Comparison of ENCODE assay signal across 14 mouse cellular contexts in genomic region chr4:120713856-120714497, GRCm38 (mm10). TPM values are rescaled to one million over a fixed set of nuclear protein-coding genes. Genes with fewer than 3 reads are reported as not detected.
DNase-seq lines count a peak whose midpoint lies in the region; ATAC-seq and TF ChIP-seq lines count a peak whose summit lies in the region.
"Had no signal": no experiment of that assay in that cellular context is flagged by ENCODE, and none has a peak within 500 bp of the region (broad histone marks: within the 10 kb centered on the region; RNA-seq: fewer than 3 reads in every experiment).

No protein-coding gene starts in this region.

- H3K9me3 ChIP-seq in hindbrain, postnatal 0 days (ENCODE audit: low read length) = no peaks in the 10 kb centered on the region

- intact Hi-C loops in gastrocnemius, postnatal 14 days (cut with DNase I; ENCODE audit: low total_unique reads) = no loop called here
- intact Hi-C loops in left cerebral cortex, postnatal 4 days (cut with DNase I) = no loop called here
- intact Hi-C loops in left cerebral cortex, postnatal 36 days (cut with DNase I) = no loop called here

- peak overlapping the region; percentile 41; the same call in 1 of the 2 replicates for H3K27ac ChIP-seq in hindbrain, postnatal 0 days
- H3K27ac ChIP-seq: macrophage had no signal

- no peak overlapping the region for H3K9ac ChIP-seq in hindbrain, postnatal 0 days (replicated peaks; ENCODE audit: low read length)

- no peak for TF ChIP-seq CTCF in hindbrain, postnatal 0 days (IDR thresholded peaks at IDR 0.05; ENCODE audit: low read depth)

- no peaks in the 10 kb centered on the region for H3K27me3 ChIP-seq in hindbrain, postnatal 0 days (ENCODE audit: insufficient read depth, low read length)

- DNase-seq in gastrocnemius, postnatal 14 days = peak; percentile 49
- DNase-seq in gastrocnemius, postnatal 4 days (ENCODE audit: low spot score in 2 of 2) = no peak
- peak; percentile 74 for DNase-seq in left cerebral cortex, postnatal 4 days
- DNase-seq in left cerebral cortex, postnatal 36 days (ENCODE audit: low spot score in 2 of 2) = no peak
- peak; percentile 16 for DNase-seq in MN1 (ENCODE audit: low spot score)
- DNase-seq in hindbrain, postnatal 0 days (ENCODE audit: low spot score) = peak; percentile 40
- no peak for DNase-seq in adrenal gland, postnatal 25 days
- DNase-seq: gastrocnemius, postnatal 36 days; heart, postnatal 36 days; kidney, postnatal 10 days; lung, adult 2 months; thymus, adult 2 months had no signal

- no peak overlapping the region for H3K4me2 ChIP-seq in hindbrain, postnatal 0 days (ENCODE audit: low read depth, low read length)

- no peaks in the 10 kb centered on the region for H3K36me3 ChIP-seq in hindbrain, postnatal 0 days (ENCODE audit: insufficient read depth, low read length)

- H3K4me3 ChIP-seq in hindbrain, postnatal 0 days (ENCODE audit: low read length) = no peak overlapping the region

- WGBS in hindbrain, postnatal 0 days = 49% methylated on average over 6 of the region's 6 CpGs

- H3K4me1 ChIP-seq in hindbrain, postnatal 0 days (ENCODE audit: insufficient read depth, low read length) = peaks cover 20% of the 10 kb centered on the region

- peak; percentile 31 for ATAC-seq in hindbrain, postnatal 0 days
- ATAC-seq: intestine, postnatal 0 days had no signal

RNA-seq across cellular contexts. Expression of gene Kcnq4, which starts 34.4 kb away (rescaled TPM):
- total RNA-seq in gastrocnemius, postnatal 14 days (2021) = 10 to 100 TPM; 15.7 to 18.5 TPM
- 10 to 100 TPM; 30.5 to 37.8 TPM for total RNA-seq in gastrocnemius, postnatal 4 days (2021)
- total RNA-seq in left cerebral cortex, postnatal 4 days (2021) = 10 to 100 TPM; 19.6 to 21.1 TPM
- 1 to 10 TPM; 6.5 to 7.7 TPM for total RNA-seq in left cerebral cortex, postnatal 36 days (2021)
- 12.4 and 13.9 TPM in 2 replicates for total RNA-seq in hindbrain, postnatal 0 days (2014; rRNA removed)
- 4.9 and 5.0 TPM in 2 replicates for polyA plus RNA-seq in hindbrain, postnatal 0 days (2015; fragmentation: Nextera tagmentation; extraction: Ambion mirVana)
- 1.5 and 2.0 TPM in 2 replicates for total RNA-seq in adrenal gland, postnatal 25 days (2021)
- polyA plus RNA-seq: macrophage had no signal

RNA-seq across cellular contexts. Expression of gene Cited4, which starts 47.6 kb away (rescaled TPM):
- total RNA-seq in gastrocnemius, postnatal 14 days (2021) = 10 to 100 TPM; 38.6 to 69.1 TPM
- total RNA-seq in gastrocnemius, postnatal 4 days (2021) = 10 to 100 TPM; 12.4 to 14.6 TPM
- total RNA-seq in left cerebral cortex, postnatal 4 days (2021) = 1 to 10 TPM; 2.9 to 3.5 TPM
- total RNA-seq in left cerebral cortex, postnatal 36 days (2021) = 10 to 100 TPM; 19.3 to 25.5 TPM
- total RNA-seq in hindbrain, postnatal 0 days (2014; rRNA removed) = 11.1 and 11.7 TPM in 2 replicates
- 5.3 and 5.4 TPM in 2 replicates for polyA plus RNA-seq in hindbrain, postnatal 0 days (2015; fragmentation: Nextera tagmentation; extraction: Ambion mirVana)
- total RNA-seq in adrenal gland, postnatal 25 days (2021) = 61.7 and 80.0 TPM in 2 replicates
- polyA plus RNA-seq: macrophage had no signal

Comparison
In these comparisons a context has a peak if more than half of its experiments do, and no peak if none do; other contexts are left out.
1. DNase-seq: peak in gastrocnemius, postnatal 14 days (single experiment), left cerebral cortex, postnatal 4 days (single experiment), MN1 (single experiment) and hindbrain, postnatal 0 days (single experiment); none in gastrocnemius, postnatal 4 days (0 of 2), left cerebral cortex, postnatal 36 days (0 of 2) and adrenal gland, postnatal 25 days (single experiment).